Mouse (Mus musculus) gastrocnemius, postnatal 14 days (tissue): ENCODE data around the gene Zfp385b. TPM values are rescaled to one million over a fixed set of nuclear protein-coding genes. Genes with fewer than 3 reads are reported as not detected.

Experiments used
- DNase-seq: peaks from one replicate; pipeline ENCODE4 v3.0.0; 2021; ENCODE audit warnings: mixed read lengths
- intact Hi-C: fragments of 180-260 bp; cut with DNase I; formaldehyde crosslinking; loops from one replicate; pipeline ENCODE4 v1.15.1; 2025; ENCODE audit warnings: low total_unique reads
- long read RNA-seq, 2 experiments: library from polyadenylated mRNA; stranded (forward); transcript quantifications; one replicate each; pipeline ENCODE4 v2.0.0; 2021
- total RNA-seq, 2 experiments: library from RNA; stranded (reverse); gene quantifications; 2 replicates each; pipeline ENCODE4 v1.2.3; 2021

The Zfp385b gene
- 1 to 10 TPM; 3.7 to 4.4 TPM for total RNA-seq
- long read RNA-seq, experiment 1: 0 reads
- long read RNA-seq, experiment 2: 0 reads

DNA sequence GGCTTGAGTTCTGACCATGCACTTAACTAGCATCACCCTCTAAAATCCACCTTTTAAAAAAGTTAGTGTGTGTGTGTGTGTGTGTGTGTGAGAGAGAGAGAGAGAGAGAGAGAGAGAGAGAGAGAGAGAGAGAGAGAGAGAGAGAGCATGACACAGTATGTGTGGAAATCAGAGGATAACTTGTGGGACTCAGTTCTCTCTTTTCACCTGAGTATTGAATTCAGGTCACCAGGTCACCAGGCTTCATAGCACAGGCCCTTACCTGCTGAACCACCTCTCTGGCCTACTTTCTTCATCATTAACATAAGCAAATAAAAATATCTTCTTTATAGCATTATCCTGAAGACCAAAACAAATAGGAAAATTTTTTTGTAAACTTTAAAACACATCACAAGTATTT lies at the start of gene Zfp385b:
TSS of gene Zfp385b (minus strand) at position 101 of the 400 bp plus-strand sequence.
- intact Hi-C loops: no loop called here
- DNase-seq: no peak

DNA sequence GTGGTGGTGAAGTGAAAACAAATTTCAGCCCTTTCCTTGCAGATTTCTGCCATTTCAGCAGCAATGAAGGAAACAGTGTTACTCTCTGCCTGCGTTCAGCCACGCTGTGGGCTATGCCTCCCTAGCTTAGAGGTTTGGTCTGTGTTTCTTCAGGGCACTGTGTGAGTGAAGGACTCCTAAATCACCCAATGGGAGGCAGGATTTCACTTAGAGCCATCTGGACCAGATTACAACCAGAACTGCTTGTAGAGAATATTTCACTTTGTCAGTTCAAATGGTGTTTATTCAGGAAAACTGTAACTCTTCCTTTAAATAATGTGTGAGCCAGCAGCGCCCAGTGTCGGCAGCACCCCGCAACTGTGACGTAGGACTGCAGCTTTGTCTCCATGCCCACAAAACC lies 44.5 kb upstream of the Zfp385b start:
- no peak for DNase-seq
- intact Hi-C loops: no loop called here

DNA sequence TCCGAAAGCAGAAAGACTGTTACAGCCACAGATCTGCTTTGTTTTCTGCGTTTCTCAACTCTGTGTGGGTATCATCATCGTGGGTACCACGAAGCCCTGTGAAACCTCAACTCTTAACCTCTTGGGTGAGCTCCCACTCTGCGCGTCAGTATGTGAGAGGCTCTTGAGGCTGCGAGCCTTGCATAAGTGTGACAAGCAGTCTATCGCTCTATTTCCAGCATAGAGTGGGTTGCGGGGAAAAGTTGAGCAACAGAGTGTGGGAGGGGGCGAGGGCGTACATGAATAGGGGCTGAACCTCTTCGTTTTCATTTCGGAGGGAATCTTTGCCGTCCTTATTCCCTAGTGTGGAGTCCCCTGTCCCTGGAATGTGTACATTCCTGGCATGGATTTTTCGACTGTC lies 44.1 kb upstream of the Zfp385b start:
- no peak for DNase-seq
- intact Hi-C loops: no loop called here

DNA sequence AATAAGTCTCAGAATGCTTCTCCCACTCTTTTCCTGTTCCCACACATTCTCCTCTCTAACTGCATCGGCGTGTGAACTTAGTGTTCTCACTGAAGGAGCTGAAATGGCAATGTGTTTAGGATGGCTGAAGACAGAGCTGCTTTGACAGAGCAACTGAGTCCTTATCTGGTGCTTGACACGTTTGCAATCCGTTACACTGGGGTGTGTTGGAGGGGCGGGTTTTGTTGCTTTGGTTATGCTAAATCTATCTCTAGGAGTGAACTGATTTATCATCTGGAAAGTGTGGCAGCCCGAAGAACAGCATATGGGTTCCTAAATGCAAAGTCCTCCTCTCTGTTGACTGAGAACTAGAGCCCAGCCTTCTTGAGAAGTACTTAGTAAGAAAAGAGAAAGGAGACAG lies 22.0 kb upstream of the Zfp385b start:
- intact Hi-C loops: no loop called here

DNA sequence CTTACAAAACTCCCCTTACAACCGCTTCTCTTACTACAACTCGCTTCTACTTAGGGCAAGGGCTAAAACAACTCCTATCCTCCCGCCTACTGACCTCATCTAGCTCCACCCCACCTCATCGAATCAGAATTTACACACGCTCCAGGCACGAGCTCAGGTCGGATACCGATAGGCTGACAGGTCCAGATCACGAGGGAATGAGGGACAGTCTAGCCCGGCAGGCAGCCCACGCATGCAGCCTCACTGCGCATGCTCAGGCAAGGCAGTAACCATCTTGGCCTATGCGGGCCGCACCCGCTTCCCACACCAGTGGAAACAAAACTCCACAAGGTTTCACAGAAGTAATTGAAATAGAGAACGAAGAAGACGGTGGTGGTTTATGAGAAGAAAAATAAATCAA lies 20.1 kb upstream of the Zfp385b start:
- DNase-seq: no peak
- intact Hi-C loops: no loop called here

More for the DNA sequence above, 22.0 kb upstream of the Zfp385b start:
- DNase-seq: no peak

DNA sequence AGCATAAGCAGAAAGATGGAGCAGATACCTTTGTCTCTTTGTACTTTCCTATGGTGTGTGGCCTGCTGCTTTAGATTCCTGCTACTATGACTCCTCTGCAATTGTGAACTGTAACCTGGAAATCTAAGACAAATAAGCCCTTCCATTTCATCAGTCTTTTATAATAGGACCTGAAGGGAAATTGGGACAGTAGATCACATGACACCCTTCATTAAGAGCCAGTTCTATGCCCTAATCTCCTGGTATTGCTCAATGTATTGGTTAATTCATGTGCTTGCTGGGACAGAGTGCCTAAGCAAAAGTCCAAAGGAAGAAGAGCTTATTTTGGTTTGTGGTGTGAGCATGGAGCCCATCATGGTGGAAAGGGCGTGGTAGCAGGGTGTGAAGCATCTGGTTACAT lies 19.2 kb upstream of the Zfp385b start:
- intact Hi-C loops: no loop called here
- DNase-seq: no peak

DNA sequence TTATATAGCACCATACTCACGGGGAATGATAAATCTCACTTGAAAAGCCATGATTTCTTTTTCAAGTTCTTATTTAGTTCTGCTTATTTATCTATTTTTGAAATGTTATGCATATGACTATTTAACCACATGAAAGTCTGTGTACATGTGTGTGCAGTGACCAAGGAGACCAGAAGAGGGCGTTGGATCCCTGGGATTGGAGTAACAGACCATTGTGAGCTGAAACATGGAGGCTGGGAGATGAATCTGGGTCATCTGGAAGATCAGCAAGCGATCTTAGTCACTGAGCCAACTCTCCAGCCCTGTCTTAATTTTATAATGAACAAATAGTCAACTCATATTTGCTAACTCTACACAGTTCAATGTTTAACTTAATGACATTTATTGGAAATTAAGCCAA lies 16.3 kb upstream of the Zfp385b start:
- intact Hi-C loops: no loop called here
- DNase-seq: no peak

DNA sequence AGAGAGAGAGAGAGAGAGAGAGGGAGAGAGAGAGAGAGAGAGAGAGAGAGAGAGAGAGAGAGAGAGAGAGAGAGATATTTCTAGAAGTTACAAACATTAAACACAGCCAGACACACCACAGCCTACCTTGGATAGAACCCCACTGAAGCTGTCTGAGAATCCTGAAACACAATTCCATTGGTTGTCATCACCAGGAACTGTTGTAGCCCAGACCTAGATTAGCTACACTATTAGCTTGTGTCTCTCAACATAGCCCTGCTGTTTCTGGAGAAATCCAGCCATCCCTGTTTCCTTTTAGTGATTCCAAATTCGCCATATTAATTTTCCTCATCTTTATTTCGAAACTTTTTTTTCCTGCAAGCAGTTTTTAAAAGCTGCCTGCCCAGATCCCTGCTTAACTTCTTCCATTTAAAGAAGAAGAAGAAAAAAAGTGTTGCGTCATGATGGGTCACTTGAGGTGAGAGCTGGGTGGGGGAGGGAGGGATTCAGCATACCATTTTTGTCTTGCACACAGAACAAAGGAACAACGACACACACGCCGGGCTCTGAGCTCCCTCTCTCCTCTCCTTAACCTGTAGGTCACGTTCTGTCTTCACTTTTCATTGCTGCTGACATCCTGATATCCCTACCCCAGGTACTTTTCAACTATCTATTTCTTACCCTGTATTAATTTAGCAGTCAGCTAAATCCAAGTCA lies 6.8 kb upstream of the Zfp385b start:
- intact Hi-C loops: no loop called here
- DNase-seq: no peak

DNA sequence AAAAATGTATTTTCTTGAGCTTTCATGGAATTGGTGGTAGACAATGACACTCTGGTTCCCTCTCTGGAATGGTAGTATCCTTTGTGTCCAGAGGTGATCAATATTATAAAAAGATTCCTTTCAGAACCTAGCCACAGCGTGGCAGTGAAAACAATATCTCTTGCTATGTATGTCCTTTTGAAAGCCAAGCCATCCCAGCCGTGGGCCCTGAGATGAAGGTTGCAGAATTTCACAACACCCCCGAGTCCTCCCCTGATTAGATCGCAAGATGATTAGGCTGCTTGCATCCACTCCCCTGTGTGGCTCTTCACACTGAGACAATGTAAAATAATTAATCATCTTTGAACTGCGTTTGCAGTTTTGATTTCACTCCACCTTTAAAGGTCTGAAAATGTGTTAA lies 3.6 kb upstream of the Zfp385b start:
- intact Hi-C loops: no loop called here
- DNase-seq: no peak

DNA sequence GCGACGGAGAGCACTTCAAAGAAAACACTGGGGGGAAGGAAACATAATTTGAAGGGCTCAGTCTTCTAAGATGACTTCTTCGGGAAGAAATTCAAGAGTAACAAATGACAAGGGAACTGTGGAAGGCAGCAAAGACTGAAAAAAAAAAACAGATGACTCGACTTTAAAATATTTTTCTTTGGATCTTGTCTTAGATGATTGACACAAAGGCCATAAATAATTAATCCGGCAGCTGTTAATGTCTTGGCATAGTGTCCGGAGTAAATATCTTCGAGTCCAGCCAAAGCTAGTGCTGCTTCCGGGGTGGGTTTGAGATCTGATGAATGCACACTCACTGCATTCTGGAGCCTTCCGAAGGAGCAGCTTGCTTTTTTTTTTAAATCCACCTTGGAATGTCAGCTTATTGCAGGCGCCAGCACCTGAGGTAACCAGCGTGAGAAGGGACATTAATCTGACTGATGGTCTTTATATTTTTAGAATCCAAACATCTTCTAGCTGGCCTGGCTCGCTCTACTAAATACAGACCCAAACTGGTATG lies 2.0 kb downstream of the Zfp385b start:
- no peak for DNase-seq
- intact Hi-C loops: no loop called here

DNA sequence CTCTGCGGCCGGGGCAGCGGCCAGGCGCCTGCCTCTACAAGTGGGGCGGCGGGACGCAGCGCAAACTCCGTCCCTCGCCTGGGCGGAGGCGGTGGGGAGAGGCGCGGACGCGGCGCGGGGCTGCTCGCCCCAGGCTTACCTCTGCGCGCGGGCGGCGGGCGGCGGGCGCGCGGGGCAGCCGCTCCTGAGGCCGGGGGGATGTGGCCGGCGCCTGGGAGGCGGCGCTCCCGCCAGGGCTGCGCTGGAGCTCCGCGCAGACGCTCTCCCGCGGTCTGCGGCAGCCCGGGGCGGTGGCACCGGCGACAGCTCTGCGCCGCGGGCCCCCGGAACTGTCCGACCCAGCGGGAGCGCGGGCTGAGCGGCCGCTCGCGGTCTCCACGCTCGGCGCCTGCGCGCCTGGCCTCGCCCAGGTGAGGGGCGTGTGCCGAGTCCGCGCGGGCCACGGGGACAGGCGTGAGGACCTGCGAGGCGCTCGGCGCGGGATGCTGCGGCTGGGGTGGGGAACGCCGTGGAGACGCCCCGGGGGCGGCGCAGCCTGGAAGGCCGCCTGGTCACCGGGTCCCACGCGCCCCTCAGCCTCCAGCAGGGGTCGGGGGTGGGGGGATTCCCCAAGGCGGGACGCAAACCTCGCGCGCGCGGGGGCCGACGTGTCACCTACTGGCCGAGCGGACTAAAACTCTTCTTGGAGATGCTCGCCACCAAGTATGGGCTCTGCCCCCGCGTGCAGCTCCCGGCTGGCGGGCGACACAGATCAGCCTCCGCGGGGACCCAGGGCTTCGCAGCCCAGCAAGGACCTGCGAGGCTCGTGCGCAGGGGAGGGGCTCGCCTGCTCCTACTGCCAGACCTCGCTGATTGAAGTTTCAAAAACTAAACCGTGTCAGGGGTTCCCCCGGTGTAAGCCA lies 2.8 kb downstream of the Zfp385b start:
- intact Hi-C loops: no loop called here
- peak; percentile 36 for DNase-seq

DNA sequence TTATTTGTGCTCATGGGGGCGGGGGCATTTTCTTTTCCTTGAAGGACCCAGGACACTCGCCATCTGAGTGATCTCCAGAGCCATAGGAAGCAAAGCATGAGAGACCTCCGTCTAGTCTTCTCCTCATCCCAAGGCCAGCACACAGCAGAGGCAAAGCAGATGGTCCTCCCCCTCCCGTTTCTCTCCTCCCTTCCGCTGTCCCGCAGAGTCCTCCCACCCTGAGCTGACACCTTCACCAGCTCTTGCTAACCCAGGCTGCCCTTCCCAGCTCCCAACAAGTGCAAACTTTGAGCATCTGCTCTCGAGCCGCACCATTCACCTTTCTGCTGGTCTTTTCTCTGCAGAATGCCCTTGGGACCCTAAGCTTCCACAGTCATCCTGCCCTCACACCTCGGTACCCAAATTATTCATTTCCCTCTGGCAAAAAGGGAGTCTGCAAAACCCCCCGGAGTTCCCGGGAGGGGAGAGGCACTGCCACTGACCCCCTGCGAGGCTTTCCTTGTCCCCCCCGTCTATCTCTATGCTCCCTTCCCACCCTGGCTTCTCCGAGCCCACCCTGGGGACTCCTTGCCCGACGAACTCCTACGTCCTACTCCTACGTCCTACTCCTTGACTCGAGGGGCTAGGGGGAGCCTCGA lies 3.5 kb downstream of the Zfp385b start:
- no peak for DNase-seq

DNA sequence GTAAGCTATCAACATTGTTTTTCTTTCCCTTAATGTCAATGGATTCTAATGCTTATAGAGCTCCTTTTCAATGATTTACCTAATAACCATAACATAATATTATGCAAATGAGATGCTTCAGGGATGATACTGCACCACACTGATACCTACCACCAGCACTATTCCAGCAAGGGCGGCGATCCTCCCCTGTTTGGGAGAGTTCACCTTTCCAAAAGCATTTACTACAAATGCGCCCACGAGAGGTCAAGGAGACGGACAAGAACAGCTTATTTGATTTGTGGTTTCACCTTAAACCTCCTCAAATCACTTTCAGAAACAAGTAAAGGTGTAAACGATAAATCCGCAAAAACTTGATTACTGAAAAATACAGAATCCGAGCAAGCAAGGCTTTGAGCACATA lies 4.5 kb downstream of the Zfp385b start:
- intact Hi-C loops: no loop called here
- DNase-seq: no peak

More for the DNA sequence above, 3.5 kb downstream of the Zfp385b start:
- intact Hi-C loops: no loop called here

DNA sequence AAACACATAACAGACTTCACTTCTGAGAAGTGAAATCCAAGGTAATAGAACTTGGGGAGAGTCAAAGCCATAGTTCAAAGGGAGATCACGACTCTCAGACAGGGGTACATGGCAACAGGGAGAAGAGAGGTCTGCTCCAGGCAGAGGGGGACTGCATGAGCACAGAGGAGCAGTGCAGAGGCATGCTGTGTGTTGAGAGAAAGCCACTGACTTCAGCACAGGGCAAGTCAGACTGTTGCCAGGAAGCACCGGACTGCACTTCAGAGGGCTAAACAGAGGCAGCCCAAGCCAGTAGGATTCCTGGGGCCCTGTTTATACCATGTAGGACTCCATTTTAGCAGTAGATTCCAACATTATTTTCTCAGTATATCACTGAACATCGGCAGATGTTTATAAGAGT lies 6.4 kb downstream of the Zfp385b start:
- intact Hi-C loops: no loop called here
- DNase-seq: no peak

DNA sequence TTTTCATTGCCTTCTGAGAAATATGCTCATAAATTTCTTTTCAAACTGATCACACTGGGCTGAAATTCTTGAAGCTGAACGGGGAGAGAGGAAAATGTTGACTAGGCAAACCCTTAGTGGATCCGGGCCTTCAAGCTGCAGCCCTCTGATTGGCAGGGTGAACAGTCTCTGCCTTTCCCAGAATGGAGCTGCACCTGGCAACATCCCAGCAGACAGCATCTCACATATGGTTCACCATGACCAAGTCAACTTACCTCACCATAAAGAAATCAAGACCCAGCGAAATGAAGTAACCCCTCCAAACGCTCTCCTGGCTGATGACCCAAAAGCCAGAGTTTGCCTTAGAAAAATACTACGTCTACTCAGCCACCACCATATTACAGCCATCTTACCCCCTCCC lies 8.7 kb downstream of the Zfp385b start:
- DNase-seq: no peak
- intact Hi-C loops: no loop called here

DNA sequence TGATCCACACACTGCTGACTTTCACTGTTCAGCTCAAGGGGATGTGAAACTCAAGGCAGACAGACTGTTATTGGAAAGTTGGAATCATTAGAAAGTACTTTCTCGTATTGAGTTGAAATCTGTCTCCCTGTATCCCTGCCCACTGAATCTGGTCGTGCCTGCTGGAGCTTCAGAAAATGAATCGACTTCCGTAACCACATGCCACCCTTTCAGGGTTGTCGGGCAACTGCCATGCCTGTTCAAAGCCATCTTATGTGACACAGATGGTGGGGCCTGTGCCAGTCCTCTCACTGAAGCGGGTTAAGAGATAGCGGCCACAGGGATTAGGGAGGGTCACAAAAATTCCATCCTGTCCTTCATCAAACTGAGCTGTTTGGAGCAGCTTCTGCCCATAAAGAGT lies 14.7 kb downstream of the Zfp385b start:
- intact Hi-C loops: no loop called here
- no peak for DNase-seq

DNA sequence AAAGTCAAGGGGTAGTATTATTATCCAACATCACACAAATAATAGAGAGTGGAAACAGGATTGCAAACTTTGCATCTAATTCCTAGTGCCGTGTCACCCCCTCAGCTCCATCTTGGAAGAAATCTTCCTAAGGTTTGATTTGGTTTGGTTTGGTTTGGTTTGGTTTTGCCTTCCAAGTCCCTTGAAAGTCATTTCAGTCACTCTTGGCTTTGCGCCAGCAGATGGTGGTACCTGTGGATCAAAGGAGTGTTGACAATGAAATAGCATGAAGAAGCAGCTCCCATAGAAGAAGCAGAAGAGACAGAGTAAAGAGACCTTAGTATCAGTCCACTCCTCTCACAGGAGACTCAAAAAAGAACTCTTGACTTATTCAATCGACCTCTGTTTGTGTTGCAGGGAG lies 17.1 kb downstream of the Zfp385b start:
- intact Hi-C loops: no loop called here
- DNase-seq: no peak

DNA sequence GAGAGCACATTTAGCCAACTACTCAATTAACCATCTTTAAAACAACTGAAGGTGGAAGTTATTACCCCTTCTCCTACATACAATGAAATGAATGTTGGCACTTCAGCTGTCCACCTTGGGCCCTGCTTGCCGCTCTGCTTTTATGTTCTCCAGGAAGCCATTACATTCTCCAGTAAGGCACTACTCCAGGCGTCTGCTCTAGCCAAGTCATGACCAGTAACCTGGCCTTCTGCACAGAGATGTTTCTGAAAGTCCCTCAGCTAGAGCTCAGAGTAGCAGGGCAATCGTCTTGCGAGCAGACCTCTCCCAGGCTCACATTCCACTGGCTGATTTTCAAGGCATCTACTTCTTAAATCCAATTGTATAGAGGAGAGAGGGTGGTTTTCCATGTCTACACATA lies 18.0 kb downstream of the Zfp385b start:
- DNase-seq: no peak
- intact Hi-C loops: no loop called here

DNA sequence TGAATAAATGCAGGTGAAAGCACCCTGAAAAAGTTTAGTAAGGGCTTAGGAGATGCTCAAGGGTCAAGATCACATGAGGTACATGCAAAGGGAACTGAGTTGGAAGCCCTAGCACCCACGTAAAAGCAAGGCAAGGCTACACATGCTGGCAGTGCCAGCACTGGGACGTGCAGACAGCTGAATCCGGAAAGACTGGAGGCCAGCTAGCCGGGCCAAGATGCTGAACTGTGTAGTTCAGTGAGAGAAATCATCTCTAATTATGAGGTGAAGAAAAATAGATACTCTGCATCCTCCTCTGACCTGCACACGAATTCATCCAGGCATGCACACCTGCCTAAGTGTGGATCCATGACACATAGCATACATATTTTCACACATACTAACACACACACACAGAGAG lies 18.4 kb downstream of the Zfp385b start:
- DNase-seq: no peak
- intact Hi-C loops: no loop called here

DNA sequence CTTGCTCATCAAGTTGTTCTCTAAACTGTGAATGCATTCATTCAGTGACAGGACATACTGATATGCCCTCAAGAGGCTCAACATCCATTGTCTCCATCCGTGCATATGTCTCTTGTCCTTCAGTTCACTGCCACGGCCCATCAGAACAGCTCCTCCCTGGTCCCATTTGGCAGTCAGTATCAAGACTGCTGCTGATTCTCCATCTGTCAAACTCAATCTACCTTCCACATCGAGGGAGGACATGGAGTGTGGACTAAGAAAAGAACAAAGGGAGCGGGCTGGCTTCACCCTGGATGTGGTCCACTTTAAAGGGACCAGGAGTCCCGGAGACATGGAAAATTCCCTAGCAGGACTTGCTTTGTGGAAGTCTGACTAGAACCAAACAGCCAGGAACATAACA lies 22.2 kb downstream of the Zfp385b start:
- no peak for DNase-seq
- intact Hi-C loops: no loop called here
